Mouse (Mus musculus) midbrain, embryonic 12.5 days (tissue): ENCODE results near the gene Shf. TPM values are rescaled to one million over a fixed set of nuclear protein-coding genes. Genes with fewer than 3 reads are reported as not detected.
"Not testable (repeated sequence)": the region's sequence is repeated elsewhere in the genome, so short reads cannot be mapped to it uniquely, and the experiment has no call there.

ENCODE experiments used
- ATAC-seq: fragments of 200-750 bp; cut with Nextera tagmentation; 2 replicates; pipeline ENCODE4 v1.8.0; 2017; ENCODE audit warnings: low read depth, moderate TSS enrichment, moderate library complexity; ENCODE audit not compliant: low FRiP score
- H3K27ac ChIP-seq: fragments of 300-500 bp; sonication (generic); replicated peaks from 2 replicates; pipeline ENCODE4 v1.5.1; 2016; ENCODE audit warnings: mild to moderate bottlenecking
- H3K27me3 ChIP-seq: fragments of 300-500 bp; sonication (generic); 2 replicates; pipeline ENCODE4 v1.6.1; 2016; ENCODE audit warnings: mild to moderate bottlenecking
- H3K36me3 ChIP-seq: fragments of 300-500 bp; sonication (generic); 2 replicates; pipeline ENCODE4 v1.6.1; 2016
- H3K4me1 ChIP-seq: fragments of 300-500 bp; sonication (generic); 2 replicates; pipeline ENCODE4 v1.6.1; 2016
- H3K4me2 ChIP-seq: fragments of 300-500 bp; sonication (generic); replicated peaks from 2 replicates; pipeline ENCODE4 v1.6.1; 2016; ENCODE audit warnings: mild to moderate bottlenecking, moderate library complexity
- H3K4me3 ChIP-seq: fragments of 300-500 bp; sonication (generic); 2 replicates; pipeline ENCODE4 v1.5.1; 2016; ENCODE audit warnings: mild to moderate bottlenecking
- H3K9ac ChIP-seq: fragments of 300-500 bp; sonication (generic); replicated peaks from 2 replicates; pipeline ENCODE4 v1.6.1; 2016; ENCODE audit warnings: mild to moderate bottlenecking, moderate library complexity
- H3K9me3 ChIP-seq: fragments of 300-500 bp; sonication (generic); 2 replicates; pipeline ENCODE4 v1.6.1; 2016; ENCODE audit warnings: mild to moderate bottlenecking
- WGBS: fragments of 180-500 bp; shearing (Covaris S2); methylation state at CpG from one replicate; pipeline ENCODE4 v1.1.7; 2016; 5-methylcytosine and 5-hydroxymethylcytosine counted together
- polyA plus RNA-seq: library from polyadenylated mRNA; unstranded; fragments of >200 nt; fragmentation: Nextera tagmentation; extraction: Ambion mirVana; gene quantifications from 2 replicates; pipeline ENCODE4 v1.2.1, GENCODE M21; 2016

Shf gene
- polyA plus RNA-seq, 1 experiment from 2014 or later = 9.2 TPM

- no peak for ATAC-seq
- H3K27me3 ChIP-seq = peaks cover 20% of the 10 kb centered on the region
- whole genome bisulfite sequencing = 72% methylated on average over 3 of the region's 3 CpGs
- no peaks in the 10 kb centered on the region for H3K9me3 ChIP-seq
- H3K4me3 ChIP-seq = no peak overlapping the region
- H3K4me2 ChIP-seq = no peak overlapping the region
- H3K27ac ChIP-seq = no peak overlapping the region
- no peaks in the 10 kb centered on the region for H3K36me3 ChIP-seq
- no peaks in the 10 kb centered on the region for H3K4me1 ChIP-seq
- H3K9ac ChIP-seq = no peak overlapping the region
These were observed 34.8 kb downstream of the Shf start for GRCm38 (mm10) chr2:122334170-122334569.

DNA sequence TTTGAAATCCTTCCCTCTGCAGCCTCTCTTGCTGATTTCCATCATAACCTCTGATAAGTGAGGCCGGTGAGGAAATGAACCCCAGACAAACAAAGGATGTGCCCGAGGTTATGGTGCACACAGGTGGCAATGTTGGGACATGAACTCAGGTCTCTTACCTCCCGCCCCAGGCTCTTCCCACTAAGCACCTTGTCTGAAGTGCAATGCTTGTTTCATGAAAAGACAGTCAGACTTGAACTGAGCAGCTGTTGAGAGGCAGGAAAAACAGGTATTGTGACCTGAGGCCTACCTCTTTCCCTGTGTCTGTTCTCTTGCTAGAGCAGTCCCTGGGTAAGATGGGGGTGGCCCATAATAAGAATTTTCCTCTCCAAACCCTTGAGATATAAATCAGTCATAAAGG, 36.7 kb downstream of the Shf start:
- ATAC-seq = no peak
- Histone ChIP-seq H3K4me3 (no peak overlapping the region), H3K27ac (no peak overlapping the region), H3K9me3 (no peaks in the 10 kb centered on the region), H3K36me3 (no peaks in the 10 kb centered on the region), H3K4me1 (no peaks in the 10 kb centered on the region), H3K27me3 (peaks cover 13% of the 10 kb centered on the region; the same call in 1 of the 2 replicates), H3K9ac (no peak overlapping the region), H3K4me2 (no peak overlapping the region)
- 87% methylated on average over 3 of the region's 3 CpGs for WGBS

GRCm38 (mm10) chr2:122330317-122330716, 38.6 kb downstream of the Shf start:
- H3K27me3 ChIP-seq, H3K4me1 ChIP-seq, H3K9me3 ChIP-seq, H3K4me2 ChIP-seq, H3K36me3 ChIP-seq, H3K27ac ChIP-seq, ATAC-seq, H3K4me3 ChIP-seq, H3K9ac ChIP-seq: not testable (repeated sequence)
- WGBS = 84% methylated on average over 6 of the region's 6 CpGs

GRCm38 (mm10) chr2:122327986-122328385, 41.0 kb downstream of the Shf start:
- Histone ChIP-seq H3K4me3 (no peak overlapping the region), H3K4me2 (no peak overlapping the region), H3K27me3 (no peaks in the 10 kb centered on the region), H3K9ac (no peak overlapping the region), H3K36me3 (no peaks in the 10 kb centered on the region), H3K27ac (no peak overlapping the region), H3K9me3 (no peaks in the 10 kb centered on the region), H3K4me1 (no peaks in the 10 kb centered on the region)
- 72% methylated on average over 3 of the region's 3 CpGs for WGBS
- ATAC-seq = no peak

- Histone ChIP-seq H3K4me1 (no peaks in the 10 kb centered on the region), H3K4me2 (no peak overlapping the region), H3K9ac (no peak overlapping the region), H3K4me3 (no peak overlapping the region), H3K36me3 (no peaks in the 10 kb centered on the region), H3K9me3 (no peaks in the 10 kb centered on the region), H3K27me3 (no peaks in the 10 kb centered on the region), H3K27ac (no peak overlapping the region)
- 78% methylated on average over 2 of the region's 2 CpGs for WGBS
- no peak for ATAC-seq
These were observed 43.6 kb downstream of the Shf start for GRCm38 (mm10) chr2:122325361-122325760.

- 84% methylated on average over 3 of the region's 3 CpGs for WGBS
- no peak for ATAC-seq
These were observed 44.4 kb downstream of the Shf start for GRCm38 (mm10) chr2:122324586-122324985.

DNA sequence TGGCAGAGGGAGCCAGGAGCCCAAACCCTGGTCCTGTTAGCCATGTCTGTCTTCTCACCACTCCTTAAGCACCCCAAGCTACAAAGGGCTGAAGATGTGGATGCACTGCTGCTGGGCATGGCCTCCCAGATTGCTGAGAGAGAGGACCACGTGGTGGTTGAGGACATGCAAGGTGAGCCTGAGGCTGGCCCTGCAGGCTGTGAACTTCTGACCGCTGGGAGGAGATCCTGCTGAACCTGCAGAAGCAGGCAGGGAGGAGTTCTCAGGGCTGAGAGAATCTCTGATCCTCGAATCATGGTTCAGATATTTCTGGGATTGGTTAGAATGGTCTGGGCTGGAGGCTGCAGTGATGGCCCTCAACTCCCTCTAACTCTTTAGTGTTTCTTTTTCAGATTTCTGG, 45.0 kb downstream of the Shf start:
- ATAC-seq = no peak
- Histone ChIP-seq H3K27ac (no peak overlapping the region), H3K36me3 (no peaks in the 10 kb centered on the region), H3K9ac (no peak overlapping the region), H3K9me3 (no peaks in the 10 kb centered on the region), H3K27me3 (no peaks in the 10 kb centered on the region), H3K4me1 (no peaks in the 10 kb centered on the region), H3K4me2 (no peak overlapping the region), H3K4me3 (no peak overlapping the region)
- WGBS = 76% methylated on average over 3 of the region's 3 CpGs

More at GRCm38 (mm10) chr2:122324586-122324985, 44.4 kb downstream of the Shf start:
- H3K9me3 ChIP-seq = no peaks in the 10 kb centered on the region
- H3K27ac ChIP-seq = no peak overlapping the region
- no peak overlapping the region for H3K9ac ChIP-seq
- no peaks in the 10 kb centered on the region for H3K27me3 ChIP-seq
- no peaks in the 10 kb centered on the region for H3K36me3 ChIP-seq
- no peaks in the 10 kb centered on the region for H3K4me1 ChIP-seq
- H3K4me3 ChIP-seq = no peak overlapping the region
- no peak overlapping the region for H3K4me2 ChIP-seq

GRCm38 (mm10) chr2:122317384-122317783, 51.6 kb downstream of the Shf start:
- peaks cover 41% of the 10 kb centered on the region for H3K27me3 ChIP-seq
- H3K4me2 ChIP-seq = no peak overlapping the region
- H3K4me1 ChIP-seq = peaks cover 9% of the 10 kb centered on the region
- H3K27ac ChIP-seq = no peak overlapping the region
- ATAC-seq = no peak
- WGBS = 73% methylated on average over 4 of the region's 4 CpGs
- no peak overlapping the region for H3K4me3 ChIP-seq
- no peaks in the 10 kb centered on the region for H3K36me3 ChIP-seq
- no peaks in the 10 kb centered on the region for H3K9me3 ChIP-seq
- no peak overlapping the region for H3K9ac ChIP-seq

DNA sequence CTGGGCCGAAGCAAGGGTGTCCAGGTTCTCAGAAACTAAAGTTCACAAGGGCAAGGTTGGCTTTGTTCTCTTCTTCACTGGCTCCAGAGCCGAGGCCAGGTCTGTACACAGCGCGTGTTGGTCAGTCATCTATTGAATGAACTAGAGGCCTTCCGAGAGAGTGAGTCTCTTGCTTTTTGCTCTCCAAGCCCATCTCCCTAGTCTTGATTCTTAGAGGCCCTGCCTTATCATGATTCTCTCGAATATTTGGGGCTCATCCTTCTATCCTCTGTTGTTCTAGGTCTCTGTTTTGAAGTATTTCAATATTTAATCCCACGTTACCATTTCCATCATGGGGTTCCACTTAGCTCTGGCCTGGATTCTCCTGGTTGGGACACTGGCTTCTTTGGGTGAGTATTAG, 53.6 kb downstream of the Shf start, which contains the start of gene Duox1:
TSS of gene Duox1 (plus strand) at position 301 of the 400 bp plus-strand sequence.
- H3K4me1 ChIP-seq = peaks cover 9% of the 10 kb centered on the region
- H3K4me2 ChIP-seq = no peak within 1 kb of the TSS
- no peak within 1 kb of the TSS for H3K27ac ChIP-seq
- 83% methylated on average over 7 of the region's 7 CpGs for WGBS
- ATAC-seq = no peak
- peaks cover 49% of the 10 kb centered on the region for H3K27me3 ChIP-seq
- no peaks in the 10 kb centered on the region for H3K9me3 ChIP-seq
- H3K9ac ChIP-seq = no peak within 1 kb of the TSS
- no peak within 1 kb of the TSS for H3K4me3 ChIP-seq
- no peaks in the 10 kb centered on the region for H3K36me3 ChIP-seq

- Histone ChIP-seq H3K9me3 (no peaks in the 10 kb centered on the region), H3K9ac (0 out of 2 replicates have a peak within 1 kb of the TSS, but pooled peaks have one; percentile 20), H3K36me3 (no peaks in the 10 kb centered on the region), H3K27me3 (peaks cover 56% of the 10 kb centered on the region), H3K4me1 (peaks cover 9% of the 10 kb centered on the region), H3K4me2 (peak within 1 kb of the TSS; percentile 41), H3K4me3 (peak within 1 kb of the TSS; percentile 26), H3K27ac (no peak within 1 kb of the TSS)
- ATAC-seq = 0 out of 2 replicates have a peak, but pooled peaks have one; percentile 13
- WGBS = 4% methylated on average over 24 of the region's 24 CpGs
These were observed 55.4 kb downstream of the Shf start, which contains the start of gene Duoxa1 for GRCm38 (mm10) chr2:122313536-122313935. Gene Duoxa1 (minus strand): TSS chr2:122313730.

- peak; percentile 61; the same call in 1 of the 2 replicates for ATAC-seq
- H3K27ac ChIP-seq = no peak overlapping the region
These were observed 56.1 kb downstream of the Shf start for GRCm38 (mm10) chr2:122312722-122313417.

DNA sequence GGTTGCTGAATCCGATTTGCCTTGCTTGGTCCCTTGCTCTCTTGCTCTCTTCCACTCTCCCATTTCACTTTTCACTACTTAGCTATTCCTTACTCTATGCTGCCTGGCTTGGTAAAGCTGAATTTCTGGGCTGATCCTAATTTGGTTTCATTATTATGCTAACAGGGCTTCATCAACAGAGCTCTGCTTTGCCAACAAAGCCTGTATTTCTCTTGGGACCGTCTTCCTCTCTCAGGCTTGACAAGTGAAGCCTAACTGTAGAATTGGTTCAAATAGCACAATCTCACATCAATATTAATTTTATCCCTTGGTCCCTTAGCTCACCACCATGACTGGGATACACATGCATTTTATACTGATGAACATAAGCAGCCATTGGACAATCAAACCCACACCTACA, 57.4 kb downstream of the Shf start:
- 43% methylated on average over 2 of the region's 2 CpGs for WGBS
- no peaks in the 10 kb centered on the region for H3K36me3 ChIP-seq
- no peaks in the 10 kb centered on the region for H3K9me3 ChIP-seq
- H3K4me1 ChIP-seq = peaks cover 9% of the 10 kb centered on the region
- no peak overlapping the region for H3K4me2 ChIP-seq
- ATAC-seq = peak; percentile 62; the same call in 1 of the 2 replicates
- peaks cover 60% of the 10 kb centered on the region for H3K27me3 ChIP-seq
- no peak overlapping the region for H3K4me3 ChIP-seq
- H3K27ac ChIP-seq = no peak overlapping the region
- no peak overlapping the region for H3K9ac ChIP-seq

More at GRCm38 (mm10) chr2:122312722-122313417, 56.1 kb downstream of the Shf start:
- Histone ChIP-seq H3K9ac (no peak overlapping the region), H3K9me3 (no peaks in the 10 kb centered on the region), H3K27me3 (peaks cover 57% of the 10 kb centered on the region), H3K36me3 (no peaks in the 10 kb centered on the region), H3K4me3 (peak overlapping the region; percentile 26; the same call in 1 of the 2 replicates), H3K4me2 (peak overlapping the region; percentile 41), H3K4me1 (peaks cover 9% of the 10 kb centered on the region)
- 5% methylated on average over 27 of the region's 27 CpGs for WGBS
